Mouse (Mus musculus): Measurements from ENCODE around the gene Mad2l1bp. TPM values are rescaled to one million over a fixed set of nuclear protein-coding genes. Genes with fewer than 3 reads are reported as not detected.

Mad2l1bp gene
- polyA plus RNA-seq, 1 experiment, result 18.5 TPM

- Histone ChIP-seq H3K9me3 (no peaks in the 10 kb centered on the region), H3K4me1 (peaks cover 45% of the 10 kb centered on the region), H3K27me3 (replicated peaks) (no peaks in the 10 kb centered on the region), H3K36me3 (replicated peaks; ENCODE audit: low read length) (peaks cover 59% of the 10 kb centered on the region), H3K4me3 (replicated peaks) (peak overlapping the region; percentile 14)
- TF ChIP-seq FLI1 (IDR thresholded peaks at IDR 0.05; ENCODE audit: low read length) (no peak), GATA1 (IDR thresholded peaks at IDR 0.05; ENCODE audit: borderline replicate concordance, low read length) (no peak)
Measured at GRCm38 (mm10) chr17:46132058-46132718, 21.2 kb downstream of the Mad2l1bp start.

DNA sequence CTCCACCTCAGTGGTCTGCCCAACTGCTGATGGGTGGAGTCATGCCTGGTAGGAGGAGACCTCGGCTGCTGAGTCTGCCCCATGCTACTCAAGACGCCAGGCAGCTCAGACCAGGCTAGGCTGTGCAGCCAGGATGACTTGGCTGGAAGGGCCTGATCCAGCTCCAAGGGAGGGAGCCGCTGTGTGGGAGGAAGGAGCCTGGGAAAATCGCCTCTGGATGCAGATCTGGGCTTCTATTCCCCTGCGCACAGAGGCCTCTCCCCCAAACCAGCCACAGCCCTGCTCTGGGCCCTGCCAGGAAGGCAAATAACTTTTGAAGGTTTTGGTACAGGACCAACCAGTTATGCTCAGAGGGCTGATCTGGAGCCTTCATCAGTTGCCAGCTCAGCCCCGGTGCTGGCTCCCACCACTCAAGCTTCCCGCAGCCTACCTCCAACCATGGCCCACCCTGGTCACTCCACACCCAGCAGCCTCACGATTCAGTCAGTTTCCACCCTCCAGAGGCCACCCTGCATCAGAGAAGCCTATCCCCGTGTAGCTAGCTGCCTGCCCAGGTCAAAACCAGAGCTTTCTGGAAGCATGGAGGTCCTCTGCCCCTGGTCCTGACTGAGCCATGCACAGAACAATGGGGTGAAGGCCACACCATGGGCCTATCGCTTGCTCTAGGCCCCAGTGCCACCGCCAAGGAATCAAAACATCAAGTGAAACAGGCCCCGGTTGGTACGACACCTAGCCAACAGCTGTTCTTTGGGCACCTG lies 23.4 kb downstream of the Mad2l1bp start:
- Histone ChIP-seq H3K4me1 (peaks cover 34% of the 10 kb centered on the region), H3K36me3 (replicated peaks; ENCODE audit: low read length) (peaks cover 72% of the 10 kb centered on the region)
- no peak for TF ChIP-seq FLI1 (IDR thresholded peaks at IDR 0.05; ENCODE audit: low read length)
- no peak for TF ChIP-seq GATA1 (IDR thresholded peaks at IDR 0.05; ENCODE audit: borderline replicate concordance, low read length)

DNA sequence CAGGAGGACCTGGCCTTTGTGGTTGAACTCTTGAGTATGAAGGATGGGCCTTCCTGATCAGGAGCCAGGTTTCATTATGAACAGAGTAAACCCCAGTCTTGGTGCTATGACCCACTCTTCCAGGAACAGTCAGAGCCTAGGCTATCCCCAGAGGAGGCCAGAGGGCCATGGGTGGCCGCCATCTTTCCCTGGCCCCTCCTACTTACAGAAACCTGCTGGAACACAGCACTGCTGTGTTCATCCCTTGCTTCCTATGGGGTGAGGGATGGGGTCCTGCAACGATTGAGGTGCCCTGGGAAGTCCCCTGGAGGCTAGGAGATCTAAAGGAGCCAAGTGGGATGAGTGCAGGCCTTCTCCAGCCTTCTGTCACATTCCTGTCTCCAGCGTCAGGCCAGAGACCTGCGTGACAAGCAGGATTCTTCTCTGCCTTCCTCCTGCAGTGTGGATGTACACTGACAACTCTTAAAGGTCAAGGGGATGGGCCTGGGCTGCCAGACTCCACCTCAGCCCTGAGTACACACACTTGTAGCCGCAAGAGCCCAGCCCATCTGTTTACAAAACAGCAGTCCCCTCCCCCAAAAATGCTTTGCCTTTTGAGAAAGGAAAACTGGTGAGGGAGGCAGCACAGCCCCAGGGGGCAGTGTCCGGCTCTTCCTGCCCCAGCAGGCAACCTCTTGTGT lies 25.4 kb downstream of the Mad2l1bp start:
- H3K36me3 ChIP-seq (replicated peaks; ENCODE audit: low read length), result peaks cover 86% of the 10 kb centered on the region
- TF ChIP-seq FLI1 (IDR thresholded peaks at IDR 0.05; ENCODE audit: low read length), result no peak
- no peak for TF ChIP-seq GATA1 (IDR thresholded peaks at IDR 0.05; ENCODE audit: borderline replicate concordance, low read length)
- peaks cover 28% of the 10 kb centered on the region for H3K4me1 ChIP-seq
- H3K9me3 ChIP-seq, result no peaks in the 10 kb centered on the region
- H3K4me3 ChIP-seq (replicated peaks), result no peak overlapping the region
- no peaks in the 10 kb centered on the region for H3K27me3 ChIP-seq (replicated peaks)

More for the DNA sequence above, 23.4 kb downstream of the Mad2l1bp start:
- no peaks in the 10 kb centered on the region for H3K27me3 ChIP-seq (replicated peaks)
- no peak overlapping the region for H3K4me3 ChIP-seq (replicated peaks)
- no peaks in the 10 kb centered on the region for H3K9me3 ChIP-seq

- no peak overlapping the region for H3K4me3 ChIP-seq (replicated peaks)
- H3K4me1 ChIP-seq, result peaks cover 16% of the 10 kb centered on the region
- H3K9me3 ChIP-seq, result no peaks in the 10 kb centered on the region
- peaks cover 97% of the 10 kb centered on the region for H3K36me3 ChIP-seq (replicated peaks; ENCODE audit: low read length)
- TF ChIP-seq FLI1 (IDR thresholded peaks at IDR 0.05; ENCODE audit: low read length) (no peak), GATA1 (IDR thresholded peaks at IDR 0.05; ENCODE audit: borderline replicate concordance, low read length) (no peak)
- no peaks in the 10 kb centered on the region for H3K27me3 ChIP-seq (replicated peaks)
Measured at GRCm38 (mm10) chr17:46126608-46127007, 26.7 kb downstream of the Mad2l1bp start.

- Histone ChIP-seq H3K4me3 (replicated peaks) (no peak overlapping the region), H3K27me3 (replicated peaks) (no peaks in the 10 kb centered on the region), H3K9me3 (no peaks in the 10 kb centered on the region), H3K4me1 (peaks cover under 1% of the 10 kb centered on the region; the same call in 1 of the 2 replicates), H3K36me3 (replicated peaks; ENCODE audit: low read length) (peaks cover 90% of the 10 kb centered on the region)
- TF ChIP-seq FLI1 (IDR thresholded peaks at IDR 0.05; ENCODE audit: low read length), result no peak
- no peak for TF ChIP-seq GATA1 (IDR thresholded peaks at IDR 0.05; ENCODE audit: borderline replicate concordance, low read length)
Measured at GRCm38 (mm10) chr17:46123953-46124700, 29.2 kb downstream of the Mad2l1bp start.

- no peak for TF ChIP-seq FLI1 (IDR thresholded peaks at IDR 0.05; ENCODE audit: low read length)
- no peak for TF ChIP-seq GATA1 (IDR thresholded peaks at IDR 0.05; ENCODE audit: borderline replicate concordance, low read length)
- Histone ChIP-seq H3K9me3 (no peaks in the 10 kb centered on the region), H3K4me1 (no peaks in the 10 kb centered on the region), H3K36me3 (replicated peaks; ENCODE audit: low read length) (peaks cover 90% of the 10 kb centered on the region), H3K4me3 (replicated peaks) (no peak overlapping the region), H3K27me3 (replicated peaks) (no peaks in the 10 kb centered on the region)
Measured at GRCm38 (mm10) chr17:46123285-46123684, 30.1 kb downstream of the Mad2l1bp start.

GRCm38 (mm10) chr17:46122791-46123190 lies 30.6 kb downstream of the Mad2l1bp start:
- Histone ChIP-seq H3K4me1 (no peaks in the 10 kb centered on the region), H3K27me3 (replicated peaks) (no peaks in the 10 kb centered on the region), H3K36me3 (replicated peaks; ENCODE audit: low read length) (peaks cover 90% of the 10 kb centered on the region), H3K4me3 (replicated peaks) (no peak overlapping the region), H3K9me3 (no peaks in the 10 kb centered on the region)
- no peak for TF ChIP-seq GATA1 (IDR thresholded peaks at IDR 0.05; ENCODE audit: borderline replicate concordance, low read length)
- TF ChIP-seq FLI1 (IDR thresholded peaks at IDR 0.05; ENCODE audit: low read length), result no peak

GRCm38 (mm10) chr17:46119641-46120040 lies 33.7 kb downstream of the Mad2l1bp start:
- Histone ChIP-seq H3K9me3 (no peaks in the 10 kb centered on the region), H3K4me3 (replicated peaks) (no peak overlapping the region), H3K4me1 (peaks cover 17% of the 10 kb centered on the region), H3K36me3 (replicated peaks; ENCODE audit: low read length) (peaks cover 90% of the 10 kb centered on the region), H3K27me3 (replicated peaks) (no peaks in the 10 kb centered on the region)
- no peak for TF ChIP-seq FLI1 (IDR thresholded peaks at IDR 0.05; ENCODE audit: low read length)
- TF ChIP-seq GATA1 (IDR thresholded peaks at IDR 0.05; ENCODE audit: borderline replicate concordance, low read length), result no peak

DNA sequence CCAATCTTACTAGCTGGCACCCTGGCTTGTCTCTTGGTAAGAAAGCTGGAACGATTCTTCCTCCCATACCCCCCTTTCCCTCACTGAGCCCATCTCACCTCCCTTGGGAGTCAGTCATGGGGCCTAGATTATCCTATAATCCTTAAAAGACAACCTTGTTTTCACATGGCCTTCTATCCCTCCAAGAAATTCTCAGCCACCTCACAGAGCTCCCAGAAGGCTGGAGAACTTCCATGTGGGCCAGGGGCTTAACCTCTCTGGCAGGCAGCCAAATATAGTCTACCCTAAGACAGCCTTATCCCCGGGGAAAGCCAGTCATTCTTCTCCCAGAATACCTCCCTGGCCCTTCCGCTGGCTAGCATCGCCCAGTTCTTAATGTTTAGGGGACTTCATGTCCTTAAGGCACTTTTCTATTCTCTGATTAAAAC lies 34.9 kb downstream of the Mad2l1bp start:
- Histone ChIP-seq H3K27me3 (replicated peaks) (no peaks in the 10 kb centered on the region), H3K4me1 (peaks cover 23% of the 10 kb centered on the region), H3K4me3 (replicated peaks) (no peak overlapping the region), H3K36me3 (replicated peaks; ENCODE audit: low read length) (peaks cover 90% of the 10 kb centered on the region), H3K9me3 (no peaks in the 10 kb centered on the region)
- no peak for TF ChIP-seq GATA1 (IDR thresholded peaks at IDR 0.05; ENCODE audit: borderline replicate concordance, low read length)
- TF ChIP-seq FLI1 (IDR thresholded peaks at IDR 0.05; ENCODE audit: low read length), result no peak
